Mouse (Mus musculus) stomach, postnatal 0 days (tissue): ENCODE data around the gene Ntm. TPM values are rescaled to one million over a fixed set of nuclear protein-coding genes. Genes with fewer than 3 reads are reported as not detected.

Experiments
- ATAC-seq: fragments of 200-750 bp; cut with Nextera tagmentation; 2 replicates; pipeline ENCODE4 v1.8.0; 2017; ENCODE audit not compliant: low FRiP score, low TSS enrichment
- DNase-seq: peaks from one replicate; pipeline ENCODE4 v3.0.0-alpha.2; 2016; ENCODE audit warnings: low spot score
- H3K27ac ChIP-seq: fragments of 300-500 bp; sonication (generic); replicated peaks from 2 replicates; pipeline ENCODE4 v1.5.1; 2014; ENCODE audit warnings: mild to moderate bottlenecking, control low read depth
- H3K27me3 ChIP-seq: fragments of 300-500 bp; sonication (generic); 2 replicates; pipeline ENCODE4 v1.6.1; 2014; ENCODE audit warnings: low read length; ENCODE audit not compliant: control insufficient read depth, insufficient read depth
- H3K36me3 ChIP-seq: fragments of 300-500 bp; sonication (generic); 2 replicates; pipeline ENCODE4 v1.6.1; 2014; ENCODE audit warnings: low read length, mixed read lengths; ENCODE audit not compliant: control insufficient read depth, insufficient read depth
- H3K4me1 ChIP-seq: fragments of 300-500 bp; sonication (generic); replicated peaks from 2 replicates; pipeline ENCODE4 v1.6.1; 2014; ENCODE audit warnings: antibody characterized with exemption; ENCODE audit not compliant: control insufficient read depth, insufficient read depth
- H3K4me2 ChIP-seq: fragments of 300-500 bp; sonication (generic); replicated peaks from 2 replicates; pipeline ENCODE4 v1.6.1; 2014; ENCODE audit warnings: low read depth, mild to moderate bottlenecking, control low read depth, moderate library complexity
- H3K4me3 ChIP-seq: fragments of 300-500 bp; sonication (generic); 2 replicates; pipeline ENCODE4 v1.5.1; 2014; ENCODE audit warnings: low read depth, low read length, control low read depth
- H3K9ac ChIP-seq: fragments of 300-500 bp; sonication (generic); 2 replicates; pipeline ENCODE4 v1.6.1; 2014; ENCODE audit warnings: mild to moderate bottlenecking, low read length, control low read depth, mixed read lengths
- H3K9me3 ChIP-seq: fragments of 300-500 bp; sonication (generic); 2 replicates; pipeline ENCODE4 v1.6.1; 2016; ENCODE audit warnings: low read length; ENCODE audit not compliant: control insufficient read depth
- CTCF ChIP-seq: IDR thresholded peaks from 2 replicates; pipeline ENCODE4 v1.5.1; 2016; ENCODE audit warnings: antibody characterized with exemption, low read depth, mild to moderate bottlenecking, moderate library complexity
- EP300 ChIP-seq: optimal IDR thresholded peaks from 2 replicates; pipeline ENCODE3; 2016; ENCODE audit warnings: antibody characterized with exemption
- WGBS: fragments of 180-500 bp; shearing (Covaris S2); extraction: QIAGEN DNeasy Blood & Tissue Kit; methylation state at CpG from one replicate; pipeline ENCODE4 v1.1.7; 2014; 5-methylcytosine and 5-hydroxymethylcytosine counted together
- polyA plus RNA-seq: library from polyadenylated mRNA; unstranded; fragments of >200 nt; fragmentation: Nextera tagmentation; extraction: Ambion mirVana; gene quantifications from 2 replicates; pipeline ENCODE4 v1.2.1, GENCODE M21; 2015

Gene Ntm
- polyA plus RNA-seq, 1 experiment from 2014 or later: 5.9 TPM

- Histone ChIP-seq H3K9ac (no peak overlapping the region), H3K4me1 (no peaks in the 10 kb centered on the region), H3K27ac (no peak overlapping the region), H3K36me3 (no peaks in the 10 kb centered on the region), H3K4me2 (no peak overlapping the region), H3K9me3 (no peaks in the 10 kb centered on the region), H3K4me3 (no peak overlapping the region), H3K27me3 (no peaks in the 10 kb centered on the region)
- TF ChIP-seq EP300: no peak
- DNase-seq (no peak), ATAC-seq (no peak)
- WGBS: 59% methylated on average over 6 of the region's 6 CpGs
Measured at GRCm38 (mm10) chr9:29103993-29104392, 858.9 kb downstream of the Ntm start.

GRCm38 (mm10) chr9:29100624-29101023 lies 862.3 kb downstream of the Ntm start:
- ATAC-seq (no peak), DNase-seq (no peak)
- WGBS: 64% methylated on average over 5 of the region's 5 CpGs
- Histone ChIP-seq H3K27ac (no peak overlapping the region), H3K9ac (no peak overlapping the region), H3K4me1 (no peaks in the 10 kb centered on the region), H3K27me3 (no peaks in the 10 kb centered on the region), H3K4me3 (no peak overlapping the region), H3K36me3 (no peaks in the 10 kb centered on the region), H3K4me2 (no peak overlapping the region), H3K9me3 (no peaks in the 10 kb centered on the region)
- TF ChIP-seq EP300: no peak
- TF ChIP-seq CTCF: no peak

GRCm38 (mm10) chr9:29092443-29092842 lies 870.5 kb downstream of the Ntm start:
- no peak overlapping the region for H3K9ac ChIP-seq
- H3K27ac ChIP-seq: no peak overlapping the region
- DNase-seq (no peak), ATAC-seq (no peak)
- no peaks in the 10 kb centered on the region for H3K27me3 ChIP-seq
- no peaks in the 10 kb centered on the region for H3K4me1 ChIP-seq
- no peaks in the 10 kb centered on the region for H3K36me3 ChIP-seq
- H3K4me3 ChIP-seq: no peak overlapping the region
- no peak overlapping the region for H3K4me2 ChIP-seq
- TF ChIP-seq CTCF (no peak), EP300 (no peak)
- H3K9me3 ChIP-seq: no peaks in the 10 kb centered on the region

GRCm38 (mm10) chr9:29088657-29089056 lies 874.3 kb downstream of the Ntm start:
- H3K36me3 ChIP-seq: no peaks in the 10 kb centered on the region
- no peak overlapping the region for H3K4me2 ChIP-seq
- H3K4me3 ChIP-seq: no peak overlapping the region
- ATAC-seq (no peak), DNase-seq (peak; percentile 16)
- no peaks in the 10 kb centered on the region for H3K4me1 ChIP-seq
- H3K9ac ChIP-seq: no peak overlapping the region
- H3K27me3 ChIP-seq: no peaks in the 10 kb centered on the region
- 48% methylated on average over 5 of the region's 5 CpGs for WGBS
- no peaks in the 10 kb centered on the region for H3K9me3 ChIP-seq
- H3K27ac ChIP-seq: no peak overlapping the region
- TF ChIP-seq CTCF (no peak), EP300 (no peak)

- no peaks in the 10 kb centered on the region for H3K4me1 ChIP-seq
- H3K4me3 ChIP-seq: no peak overlapping the region
- 61% methylated on average over 4 of the region's 4 CpGs for WGBS
- H3K27me3 ChIP-seq: no peaks in the 10 kb centered on the region
- H3K4me2 ChIP-seq: no peak overlapping the region
- H3K27ac ChIP-seq: no peak overlapping the region
- TF ChIP-seq CTCF (no peak), EP300 (no peak)
- ATAC-seq: no peak
- no peaks in the 10 kb centered on the region for H3K9me3 ChIP-seq
- DNase-seq: no peak
- H3K36me3 ChIP-seq: no peaks in the 10 kb centered on the region
- H3K9ac ChIP-seq: no peak overlapping the region
Measured at GRCm38 (mm10) chr9:29087656-29088055, 875.3 kb downstream of the Ntm start.

- Histone ChIP-seq H3K27me3 (no peaks in the 10 kb centered on the region), H3K4me3 (no peak overlapping the region), H3K4me1 (no peaks in the 10 kb centered on the region), H3K27ac (no peak overlapping the region), H3K9me3 (no peaks in the 10 kb centered on the region), H3K4me2 (no peak overlapping the region), H3K36me3 (no peaks in the 10 kb centered on the region), H3K9ac (no peak overlapping the region)
- DNase-seq: no peak
- no peak for ATAC-seq
- TF ChIP-seq CTCF (no peak), EP300 (no peak)
Measured at GRCm38 (mm10) chr9:29087171-29087570, 875.8 kb downstream of the Ntm start.
